Mouse (Mus musculus) cortical plate, adult 2 months (tissue): ENCODE measurements around the gene Rhoh. TPM values are rescaled to one million over a fixed set of nuclear protein-coding genes. Genes with fewer than 3 reads are reported as not detected.

Experiments used
- H3K27ac ChIP-seq: fragments of 200-500 bp; 2 replicates; pipeline ENCODE4 v1.5.1; 2012; ENCODE audit warnings: low read length, control low read depth, inconsistent platforms; ENCODE audit not compliant: insufficient read depth
- H3K4me1 ChIP-seq: fragments of 200-500 bp; 2 replicates; pipeline ENCODE4 v1.6.1; 2011; ENCODE audit warnings: low read length; ENCODE audit not compliant: control insufficient read depth, insufficient read depth
- H3K4me3 ChIP-seq: fragments of 200-500 bp; 2 replicates; pipeline ENCODE4 v1.5.1; 2011; ENCODE audit warnings: mild to moderate bottlenecking, low read length, control low read depth; ENCODE audit not compliant: insufficient read depth
- CTCF ChIP-seq: fragments of 200-500 bp; IDR thresholded peaks from 2 replicates; pipeline ENCODE4 v1.5.1; 2011; ENCODE audit warnings: mild to moderate bottlenecking, control low read depth, low read length; ENCODE audit not compliant: insufficient read depth; ENCODE audit errors: extremely low read depth
- POLR2A ChIP-seq: fragments of 200-500 bp; IDR thresholded peaks from 2 replicates; pipeline ENCODE4 v1.6.1; 2011; ENCODE audit warnings: mild to moderate bottlenecking, low read length, control low read depth; ENCODE audit not compliant: insufficient read depth; ENCODE audit errors: extremely low read depth
- polyA plus RNA-seq: library from polyadenylated mRNA; depleted of rRNA; stranded (reverse); fragments of >200 nt; gene quantifications from 2 replicates; pipeline ENCODE4 v1.2.3, GENCODE M21; 2012

Gene Rhoh
- polyA plus RNA-seq, 1 experiment, result 1.2 TPM

DNA sequence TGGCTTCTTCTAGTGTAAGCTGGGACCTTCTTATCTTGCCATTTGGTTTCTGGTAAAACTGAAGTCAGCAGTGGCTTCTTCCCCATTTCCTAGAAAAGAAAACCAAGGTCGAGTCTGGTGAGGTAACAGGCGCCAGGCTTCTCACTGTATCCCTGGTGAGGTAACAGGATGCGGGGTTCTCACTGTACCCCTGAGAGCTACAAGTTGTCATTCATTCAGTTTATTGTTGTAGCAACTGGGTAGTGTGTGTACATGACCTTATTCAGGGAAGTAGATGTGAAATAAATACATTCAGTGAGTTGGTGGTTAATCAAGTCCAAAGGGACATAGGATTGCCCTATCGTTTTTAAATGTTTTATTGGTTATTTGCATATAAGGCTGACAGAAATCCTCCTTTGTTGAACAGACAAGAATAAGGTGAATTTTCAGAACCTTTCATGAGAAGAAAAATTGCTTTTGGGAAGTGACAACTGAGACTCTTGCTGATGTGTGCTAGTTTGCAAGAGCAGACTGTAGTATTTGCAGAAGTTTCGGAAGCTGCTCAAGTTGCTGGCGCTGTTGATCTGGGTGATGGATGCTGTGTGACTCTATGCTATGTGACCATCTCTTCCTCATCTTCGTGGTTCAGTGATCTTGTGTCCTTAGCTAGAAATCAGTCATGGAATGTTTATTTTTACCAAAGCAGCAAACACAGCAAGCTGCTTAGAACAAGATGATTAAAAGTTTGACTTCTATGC is 6.5 kb downstream of the Rhoh start:
- peak overlapping the region; percentile 31; the same call in 1 of the 2 replicates for H3K27ac ChIP-seq
- H3K4me3 ChIP-seq, result no peak overlapping the region
- H3K4me1 ChIP-seq, result no peaks in the 10 kb centered on the region
- TF ChIP-seq CTCF (no peak), POLR2A (no peak)

DNA sequence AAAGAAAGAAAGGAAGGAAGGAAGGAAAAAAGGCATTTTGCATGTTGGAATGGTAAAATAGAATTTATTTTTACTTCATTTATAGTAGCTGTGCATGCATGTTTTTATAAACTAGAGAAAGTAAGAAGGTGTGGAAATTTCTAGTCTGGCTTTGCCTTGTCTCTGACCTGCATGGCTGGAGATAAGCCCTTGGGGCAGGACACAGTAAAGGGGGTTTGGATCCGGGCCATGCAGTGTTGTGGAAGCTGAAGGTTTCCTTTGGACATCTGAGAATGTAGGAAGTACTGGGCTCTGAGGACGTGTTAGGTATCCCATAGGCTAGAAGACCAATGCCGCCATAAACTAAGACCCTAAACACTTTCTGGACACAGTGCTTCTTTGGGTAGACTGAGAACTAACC is 7.4 kb downstream of the Rhoh start:
- no peaks in the 10 kb centered on the region for H3K4me1 ChIP-seq
- no peak overlapping the region for H3K27ac ChIP-seq
- no peak for TF ChIP-seq POLR2A
- TF ChIP-seq CTCF, result no peak
- H3K4me3 ChIP-seq, result no peak overlapping the region

DNA sequence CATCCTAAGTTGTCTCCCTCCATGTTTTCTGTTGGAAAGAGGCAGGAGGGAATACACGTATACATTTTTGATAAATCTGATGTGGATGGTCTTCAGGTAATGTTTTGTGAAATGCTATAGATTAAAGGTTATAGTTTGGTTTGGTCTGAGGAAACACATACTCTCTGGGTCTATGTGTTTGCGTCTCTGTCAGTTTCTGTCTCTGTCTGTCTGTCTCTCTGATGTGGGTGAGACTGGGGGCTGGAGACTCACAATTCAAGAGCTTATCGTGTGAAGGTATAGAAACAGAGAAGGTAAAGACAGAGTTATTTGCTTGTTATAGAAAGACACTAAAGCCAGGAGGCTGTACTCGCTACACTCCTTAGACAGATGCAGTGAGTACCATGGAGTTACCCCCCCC is 8.6 kb downstream of the Rhoh start:
- Histone ChIP-seq H3K4me1 (no peaks in the 10 kb centered on the region), H3K4me3 (no peak overlapping the region), H3K27ac (no peak overlapping the region)
- TF ChIP-seq POLR2A, result no peak
- TF ChIP-seq CTCF, result no peak

DNA sequence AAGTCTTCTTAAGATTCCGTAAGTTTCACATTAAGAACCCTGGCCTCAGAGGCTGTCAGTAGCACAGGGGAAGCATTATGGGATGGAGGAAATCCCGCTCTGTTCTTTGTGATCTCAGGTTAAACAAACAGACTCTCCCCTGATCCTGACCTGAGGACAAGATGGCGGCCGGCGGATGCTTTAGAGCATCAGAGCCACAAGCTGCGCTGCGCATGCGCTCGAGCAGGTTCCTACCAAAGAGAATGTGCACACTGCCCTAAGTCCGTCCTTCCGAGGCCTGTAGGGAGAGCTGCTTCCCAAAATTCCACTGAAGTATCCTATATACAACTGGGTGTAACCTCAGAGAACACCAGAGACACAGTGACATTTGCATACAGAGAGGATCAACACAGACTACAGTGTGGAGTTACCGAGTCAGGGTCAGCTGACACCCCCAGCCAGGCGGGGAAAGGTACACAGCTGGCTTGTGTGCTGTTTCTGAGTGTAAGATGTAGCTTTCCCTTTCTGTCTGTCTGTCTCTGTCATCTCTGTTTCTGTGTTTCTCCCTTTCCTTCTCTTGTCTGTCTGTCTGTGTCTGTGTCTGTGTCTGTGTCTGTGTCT is 10.4 kb downstream of the Rhoh start:
- Histone ChIP-seq H3K27ac (no peak overlapping the region), H3K4me3 (no peak overlapping the region), H3K4me1 (no peaks in the 10 kb centered on the region)
- TF ChIP-seq CTCF (no peak), POLR2A (no peak)

DNA sequence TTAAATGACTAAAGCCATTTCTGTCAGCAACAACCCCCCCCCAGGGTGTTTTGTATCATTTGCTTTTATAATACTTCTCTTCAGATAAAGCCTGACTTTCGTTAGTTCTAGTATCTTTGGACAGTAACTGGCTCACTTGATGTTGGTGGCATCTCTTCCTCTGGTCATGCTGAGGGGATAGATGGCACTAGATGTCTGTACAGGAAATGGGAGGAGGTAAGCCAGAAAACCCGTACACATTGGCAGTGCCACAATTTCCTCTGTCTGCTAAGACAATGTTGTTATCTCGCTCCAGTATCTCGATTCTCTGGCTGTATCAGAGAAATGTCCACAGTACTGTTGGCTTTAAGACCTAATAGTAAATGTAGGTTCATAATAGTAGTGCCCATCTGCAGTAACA is 12.2 kb downstream of the Rhoh start:
- no peak overlapping the region for H3K4me3 ChIP-seq
- TF ChIP-seq CTCF, result no peak
- TF ChIP-seq POLR2A, result no peak
- no peaks in the 10 kb centered on the region for H3K4me1 ChIP-seq
- H3K27ac ChIP-seq, result no peak overlapping the region

DNA sequence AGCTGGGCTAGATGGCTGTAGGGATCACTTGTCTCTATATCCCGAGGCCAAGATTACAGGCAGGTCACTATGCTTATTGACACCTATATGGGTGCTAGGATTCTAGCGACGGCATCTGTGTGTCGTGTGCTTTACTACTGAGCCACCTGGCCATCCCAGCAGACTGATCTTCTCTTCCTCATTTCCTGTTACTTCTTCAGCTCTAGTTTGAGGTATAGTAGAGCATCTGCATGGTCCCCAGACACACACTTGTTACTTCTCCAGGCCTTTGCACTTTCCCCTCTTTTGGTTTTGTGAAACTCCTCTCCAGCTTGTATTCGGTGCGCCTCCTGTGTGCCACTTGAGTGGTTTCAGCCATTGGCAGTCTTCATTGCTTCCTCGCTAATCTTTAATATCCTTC is 14.3 kb downstream of the Rhoh start:
- no peak overlapping the region for H3K4me3 ChIP-seq
- TF ChIP-seq POLR2A, result no peak
- TF ChIP-seq CTCF, result no peak
- H3K27ac ChIP-seq, result no peak overlapping the region

DNA sequence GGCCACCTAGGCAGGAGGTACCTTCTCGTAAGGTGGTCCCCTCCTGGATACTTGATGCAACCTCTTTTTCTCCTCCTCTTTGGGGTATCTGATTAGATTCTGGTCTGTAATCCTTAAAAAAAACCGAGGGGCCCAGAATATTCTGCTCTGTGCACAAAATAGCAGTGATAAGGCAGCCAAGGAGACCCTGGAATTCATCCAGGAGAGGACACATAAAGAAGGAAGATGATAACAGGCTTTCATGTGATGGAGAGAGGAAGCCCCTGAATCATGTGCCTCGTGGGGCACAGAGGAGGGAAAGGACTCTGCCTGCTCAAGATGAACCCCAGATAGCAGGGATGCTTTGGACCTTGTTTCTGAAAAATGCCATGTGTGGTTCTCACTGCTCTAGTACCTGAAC is 17.4 kb downstream of the Rhoh start:
- H3K4me3 ChIP-seq, result no peak overlapping the region
- H3K4me1 ChIP-seq, result no peaks in the 10 kb centered on the region
- no peak overlapping the region for H3K27ac ChIP-seq
- no peak for TF ChIP-seq CTCF
- TF ChIP-seq POLR2A, result no peak

More for the DNA sequence above, 14.3 kb downstream of the Rhoh start:
- no peaks in the 10 kb centered on the region for H3K4me1 ChIP-seq

DNA sequence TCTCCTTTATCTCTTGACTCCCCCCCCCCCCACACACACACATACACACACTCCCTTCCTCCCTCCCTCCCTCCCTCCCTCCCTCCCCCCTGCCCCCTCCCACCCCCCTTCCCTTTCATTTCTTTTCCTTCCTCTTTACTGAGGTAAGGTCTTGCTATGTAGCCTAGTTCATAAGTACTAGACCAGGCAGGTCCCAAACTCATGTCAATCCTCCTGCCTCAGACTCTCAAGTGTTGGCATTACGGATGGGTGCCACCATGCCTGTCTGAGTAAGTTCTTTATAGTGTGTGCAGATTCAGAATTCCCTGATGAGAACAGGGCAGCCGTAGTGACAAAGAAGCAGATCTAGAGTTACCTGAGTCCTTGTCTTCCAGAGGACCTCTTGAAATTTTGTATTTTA is 20.2 kb downstream of the Rhoh start:
- TF ChIP-seq POLR2A (no peak), CTCF (no peak)
- Histone ChIP-seq H3K27ac (no peak overlapping the region), H3K4me3 (no peak overlapping the region), H3K4me1 (no peaks in the 10 kb centered on the region)

DNA sequence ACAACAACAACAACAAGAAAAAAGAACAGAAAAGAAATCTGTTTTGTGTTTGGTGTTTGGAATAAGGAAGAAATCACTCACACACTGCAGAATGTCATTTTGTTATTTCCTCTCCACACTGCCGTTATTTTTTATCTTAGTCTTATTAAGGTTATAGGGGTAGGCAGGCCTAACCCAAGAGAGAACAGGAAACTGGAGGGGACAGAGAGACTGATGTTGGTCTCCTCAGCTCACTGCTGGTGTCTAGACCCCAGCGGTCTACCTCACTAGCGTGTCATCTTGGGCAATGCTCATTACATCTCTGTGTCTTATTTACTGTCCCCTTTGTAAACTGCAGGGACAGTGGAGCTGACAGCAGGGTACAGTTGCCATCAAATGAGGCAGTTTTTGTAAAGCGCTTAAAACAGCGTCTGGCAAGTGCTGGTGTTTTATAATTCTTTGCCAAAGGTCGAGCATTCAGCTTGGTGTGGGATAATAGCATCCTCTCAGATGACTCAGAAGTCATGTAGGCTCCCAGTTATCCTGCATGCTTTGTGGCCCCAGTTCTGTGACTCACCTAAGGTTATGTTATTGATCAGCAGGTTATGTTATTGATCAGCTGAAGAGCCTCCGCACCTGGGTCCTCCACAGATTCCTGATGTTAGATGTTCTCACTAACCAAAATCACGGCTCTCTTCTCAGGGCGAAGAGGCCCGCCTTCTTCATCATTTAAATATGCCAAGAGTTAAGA is 21.6 kb downstream of the Rhoh start:
- TF ChIP-seq CTCF (no peak), POLR2A (no peak)
- Histone ChIP-seq H3K27ac (no peak overlapping the region), H3K4me3 (no peak overlapping the region), H3K4me1 (no peaks in the 10 kb centered on the region)

DNA sequence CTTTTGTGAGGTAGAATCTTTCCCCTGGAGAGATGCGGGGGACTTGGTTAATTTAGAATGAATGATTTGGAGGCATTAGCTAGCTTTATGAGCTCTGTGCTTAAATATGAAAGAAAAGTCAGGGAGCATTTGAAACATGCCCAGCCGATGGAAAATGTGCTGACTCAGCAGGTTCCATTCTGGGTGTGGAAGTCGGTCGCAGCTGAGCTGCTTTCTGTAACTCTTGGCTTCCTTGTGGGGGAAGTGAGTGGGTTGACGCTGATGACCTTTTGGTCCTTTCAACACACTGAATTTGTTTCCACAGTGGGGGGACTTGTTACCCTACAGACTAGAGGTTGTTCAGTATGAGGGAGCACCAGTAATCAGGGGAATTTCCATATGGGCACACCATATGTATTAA is 22.3 kb downstream of the Rhoh start:
- TF ChIP-seq CTCF (no peak), POLR2A (no peak)
- H3K27ac ChIP-seq, result no peak overlapping the region
- H3K4me1 ChIP-seq, result no peaks in the 10 kb centered on the region
- no peak overlapping the region for H3K4me3 ChIP-seq
